Mouse (Mus musculus): ENCODE data around the gene Cubn.

Gene Cubn

GRCm38 (mm10) chr2:13491734-13492133, at the start of gene Cubn:
Gene Cubn (minus strand): TSS chr2:13491813.
- DNase-seq (ENCODE audit: low spot score): no peak

DNA sequence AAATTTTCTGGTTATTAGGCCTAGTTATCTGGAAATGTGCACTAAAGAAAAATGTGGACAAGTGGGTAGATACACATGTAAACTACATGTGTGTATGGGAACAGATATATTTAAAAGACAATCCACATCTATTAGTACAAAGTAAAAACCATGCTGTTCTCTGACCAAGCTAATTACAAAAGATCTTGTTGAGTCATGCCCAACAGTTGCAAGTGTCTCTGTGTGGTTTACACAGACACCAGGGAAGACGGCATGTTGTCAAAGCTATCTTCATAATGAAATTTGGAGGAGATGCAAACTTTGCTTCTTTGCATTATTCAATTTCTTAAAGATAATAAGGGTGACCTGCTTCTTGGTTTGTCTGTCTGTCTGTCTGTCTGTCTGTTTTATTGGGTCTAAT, 48.2 kb upstream of the Cubn start:
- DNase-seq (ENCODE audit: low spot score): no peak

DNA sequence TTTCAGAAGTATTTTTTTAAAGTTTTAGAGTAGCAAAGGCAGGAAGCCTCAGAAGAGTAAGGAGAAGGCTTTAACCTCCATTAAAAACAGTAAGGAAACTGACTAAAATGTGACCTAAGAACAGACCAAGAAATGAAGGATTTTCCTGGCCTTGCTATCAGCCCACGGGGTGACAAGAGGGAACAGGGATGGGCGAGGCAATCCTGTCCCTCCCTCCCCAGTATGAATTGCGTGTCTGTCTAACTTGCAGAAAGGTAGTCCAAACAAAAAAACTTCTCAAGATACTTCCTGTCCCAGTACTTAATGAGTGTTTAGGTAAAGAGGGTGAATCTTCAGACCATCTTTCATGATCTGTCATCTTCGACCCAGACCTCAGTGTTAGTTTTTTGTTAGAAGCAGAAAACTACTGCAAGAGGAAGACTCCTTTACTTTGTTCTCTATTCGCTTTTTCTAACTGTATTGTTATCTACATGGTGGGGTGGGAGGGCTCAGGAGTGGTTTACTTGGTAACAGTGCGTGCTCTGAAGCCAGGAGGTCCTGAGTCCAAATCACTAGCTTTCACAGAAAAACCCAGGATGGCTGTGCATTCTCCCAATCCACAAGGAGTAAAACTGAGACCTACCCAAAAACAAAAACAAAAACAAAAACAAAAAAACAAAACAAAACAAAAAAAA, 47.2 kb upstream of the Cubn start:
- no peak for DNase-seq (ENCODE audit: low spot score)

GRCm38 (mm10) chr2:13538258-13538657, 46.6 kb upstream of the Cubn start:
- no peak for DNase-seq (ENCODE audit: low spot score)

- DNase-seq (ENCODE audit: low spot score): no peak
These were observed 46.1 kb upstream of the Cubn start for GRCm38 (mm10) chr2:13537733-13538132.

DNA sequence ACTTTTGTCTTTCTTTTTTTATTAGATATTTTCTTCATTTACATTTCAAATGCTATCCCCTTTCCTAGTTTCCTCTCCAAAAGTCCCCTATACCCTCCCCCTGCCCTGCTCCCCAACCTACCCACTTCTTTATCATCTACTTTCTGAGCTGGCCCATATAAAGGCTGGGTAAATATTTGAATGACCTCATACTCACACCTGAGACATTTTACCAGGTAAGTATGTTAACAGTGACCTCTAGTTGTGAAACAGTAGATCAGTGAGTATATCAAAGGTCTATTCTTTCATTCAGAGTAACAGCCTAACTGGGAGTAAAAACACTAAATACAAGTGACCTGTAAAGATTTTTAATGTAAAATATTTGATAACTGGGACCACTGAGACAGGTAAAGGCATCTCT, 45.1 kb upstream of the Cubn start:
- no peak for DNase-seq (ENCODE audit: low spot score)

GRCm38 (mm10) chr2:13530639-13531038, 39.0 kb upstream of the Cubn start:
- DNase-seq (ENCODE audit: low spot score): no peak

- DNase-seq (ENCODE audit: low spot score): no peak
These were observed 37.8 kb upstream of the Cubn start for GRCm38 (mm10) chr2:13529253-13529933.

DNA sequence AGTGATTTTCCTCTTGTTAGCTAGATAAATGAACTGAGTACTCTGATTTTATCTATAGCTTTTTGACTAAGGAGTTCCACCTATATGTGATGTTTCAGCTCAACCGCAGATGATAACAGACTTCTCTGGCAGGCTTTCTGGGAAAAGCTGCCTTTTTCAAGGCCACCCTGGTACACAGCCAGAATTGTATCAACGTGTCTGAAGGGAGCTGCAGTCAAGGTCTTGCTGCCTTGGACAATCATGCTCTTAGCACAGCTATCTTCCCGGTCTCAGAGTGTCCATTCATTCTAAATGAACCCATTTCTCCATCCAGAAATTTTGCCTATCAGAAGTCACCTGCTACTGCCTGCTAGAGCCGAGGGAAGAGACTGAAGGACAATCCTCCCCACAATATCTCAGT, 35.9 kb upstream of the Cubn start:
- no peak for DNase-seq (ENCODE audit: low spot score)

- DNase-seq (ENCODE audit: low spot score): no peak
These were observed 35.5 kb upstream of the Cubn start for GRCm38 (mm10) chr2:13527125-13527524.

GRCm38 (mm10) chr2:13526205-13526604, 34.6 kb upstream of the Cubn start:
- no peak for DNase-seq (ENCODE audit: low spot score)

- no peak for DNase-seq (ENCODE audit: low spot score)
These were observed 32.2 kb upstream of the Cubn start for GRCm38 (mm10) chr2:13523540-13524456.

DNA sequence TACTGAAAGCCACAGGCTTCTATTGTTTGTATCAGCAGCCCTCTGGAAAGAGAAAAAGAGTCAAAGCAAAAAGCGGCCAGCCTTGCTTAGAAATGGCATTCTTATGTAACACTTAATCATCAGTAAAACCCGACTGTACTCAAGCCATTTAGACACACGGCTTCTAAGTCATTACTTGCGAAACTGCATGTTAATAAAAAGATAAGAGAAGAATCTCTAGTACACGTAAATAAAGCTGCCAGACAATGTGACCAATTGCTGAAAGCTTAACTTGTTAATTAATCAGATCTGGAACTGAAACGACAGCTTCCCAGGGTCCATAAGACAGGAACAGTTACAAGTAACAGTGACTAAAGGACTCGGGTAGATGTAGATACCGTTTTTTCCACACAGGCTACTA, 30.5 kb upstream of the Cubn start:
- no peak for DNase-seq (ENCODE audit: low spot score)

DNA sequence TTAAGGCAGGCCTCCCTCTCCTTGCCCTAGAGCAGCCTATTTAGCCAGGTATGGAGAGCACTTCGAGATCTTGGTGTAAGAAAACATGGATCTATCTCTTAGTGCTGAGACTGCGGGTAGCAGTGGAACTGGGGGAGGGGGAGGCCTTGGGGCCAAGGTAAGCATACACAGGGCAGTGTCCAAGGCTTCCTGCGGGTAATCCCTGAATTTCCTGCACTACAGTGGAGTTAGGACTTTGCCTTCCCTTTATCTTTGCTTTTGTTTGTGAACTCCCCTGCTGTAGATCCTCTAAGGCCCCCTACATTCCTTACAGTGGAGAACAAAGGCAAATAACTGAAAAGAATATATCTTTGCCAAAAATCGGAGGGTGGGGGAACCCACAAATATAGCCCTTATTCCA, 23.3 kb upstream of the Cubn start:
- no peak for DNase-seq (ENCODE audit: low spot score)

DNA sequence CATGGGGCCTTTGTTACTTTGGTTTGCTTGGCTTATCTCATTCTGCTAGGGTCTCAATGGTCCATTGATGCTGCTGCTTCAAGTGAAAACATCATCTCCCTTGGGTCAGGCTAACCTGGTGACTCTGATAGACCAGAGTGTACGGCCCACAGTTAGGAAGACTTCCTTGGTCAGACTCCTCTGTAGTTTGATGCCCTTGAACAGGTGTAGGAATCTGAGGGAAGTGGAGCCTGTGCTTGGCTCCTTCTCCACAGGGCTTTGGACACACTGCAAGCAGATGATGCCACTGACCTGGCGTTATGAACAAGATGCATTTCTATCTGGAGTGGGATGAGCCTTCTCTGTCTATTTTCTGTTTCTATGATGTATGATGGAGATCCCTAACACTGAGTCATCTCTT, 11.1 kb upstream of the Cubn start:
- DNase-seq (ENCODE audit: low spot score): no peak

GRCm38 (mm10) chr2:13501553-13501952, 9.9 kb upstream of the Cubn start:
- no peak for DNase-seq (ENCODE audit: low spot score)

DNA sequence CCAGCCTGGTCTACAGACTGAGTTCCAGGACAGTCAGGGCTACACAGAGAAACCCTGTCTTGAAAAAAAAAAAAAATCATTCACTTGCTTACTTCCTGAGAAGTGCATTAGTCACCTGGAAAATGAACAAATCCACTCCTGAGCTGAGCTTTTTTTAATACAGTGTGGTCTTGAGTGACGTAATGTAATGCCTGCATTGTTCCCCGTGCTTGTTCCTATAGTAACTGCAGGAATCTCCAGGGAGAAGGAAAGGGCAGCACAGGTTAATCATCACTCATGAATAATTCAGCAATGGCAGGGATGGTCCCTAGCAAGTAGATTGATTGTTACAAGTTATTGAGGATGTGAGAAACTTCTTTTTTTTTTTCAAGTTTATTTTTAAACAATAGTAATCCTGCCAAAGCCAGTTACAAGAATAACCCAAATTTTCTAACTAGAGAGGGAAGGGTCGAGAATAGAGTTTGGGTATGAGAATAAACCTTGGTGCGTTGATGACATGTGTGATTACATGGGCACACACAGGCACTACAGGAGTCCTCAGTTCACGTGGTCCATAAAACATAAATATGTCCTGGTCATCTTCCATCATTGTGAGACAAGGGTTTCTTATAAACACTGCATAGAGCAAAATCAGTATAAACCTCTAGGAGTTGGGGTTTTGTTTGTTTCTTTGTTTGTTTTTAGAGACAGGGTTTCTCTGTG, 8.8 kb upstream of the Cubn start:
- no peak for DNase-seq (ENCODE audit: low spot score)

- no peak for DNase-seq (ENCODE audit: low spot score)
These were observed 7.6 kb upstream of the Cubn start for GRCm38 (mm10) chr2:13499196-13499595.

- no peak for DNase-seq (ENCODE audit: low spot score)
These were observed 4.5 kb upstream of the Cubn start for GRCm38 (mm10) chr2:13496087-13496486.

DNA sequence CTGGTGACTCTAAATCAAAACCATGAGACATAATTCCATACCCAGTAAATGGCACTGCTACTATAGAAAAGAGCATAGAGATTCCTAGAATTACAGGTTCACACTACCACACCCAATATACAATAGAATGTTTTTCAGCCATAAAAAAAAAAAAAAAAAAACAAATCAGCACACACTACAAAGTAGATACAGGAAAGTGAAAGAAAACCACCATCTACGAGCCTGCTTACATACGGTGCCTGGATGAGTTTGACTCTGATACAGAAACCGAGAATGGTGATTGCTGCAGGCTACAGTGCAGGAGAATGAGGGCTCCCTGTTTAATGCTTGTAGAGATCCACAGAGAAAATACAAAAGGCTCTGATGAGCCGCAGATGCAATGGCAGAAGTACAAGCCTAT, 1.3 kb upstream of the Cubn start:
- DNase-seq (ENCODE audit: low spot score): no peak

- no peak for DNase-seq (ENCODE audit: low spot score)
These were observed 1.1 kb downstream of the Cubn start for GRCm38 (mm10) chr2:13490480-13490879.

- no peak for DNase-seq (ENCODE audit: low spot score)
These were observed 5.1 kb downstream of the Cubn start for GRCm38 (mm10) chr2:13486470-13486869.

All from ovary, postnatal 10 days (tissue).